ENCODE assay signal across 14 mouse cellular contexts in the genomic region with DNA sequence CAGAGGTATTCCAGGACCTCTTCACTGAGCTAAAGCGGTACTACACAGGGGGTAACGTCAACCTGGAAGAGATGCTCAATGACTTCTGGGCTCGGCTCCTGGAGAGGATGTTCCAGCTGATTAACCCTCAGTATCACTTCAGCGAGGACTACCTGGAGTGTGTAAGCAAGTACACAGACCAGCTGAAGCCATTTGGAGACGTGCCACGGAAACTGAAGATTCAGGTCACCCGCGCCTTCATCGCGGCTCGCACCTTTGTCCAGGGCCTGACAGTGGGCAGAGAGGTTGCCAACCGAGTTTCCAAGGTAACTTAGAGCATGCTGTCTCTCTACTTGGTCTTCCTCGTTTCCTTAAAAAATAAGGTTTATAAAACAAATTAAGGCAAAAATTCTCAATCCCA.
"Had no signal": no experiment of that assay in that cellular context is flagged by ENCODE, and none has a peak within 500 bp of the region (broad histone marks: within the 10 kb centered on the region; RNA-seq: fewer than 3 reads in every experiment).

No protein-coding gene starts in this region.

- H3K27me3 ChIP-seq: liver, embryonic 15.5 days; midbrain, embryonic 13.5 days; stomach, embryonic 15.5 days had no signal

- H3K9me3 ChIP-seq: limb, embryonic 10.5 days; liver, embryonic 15.5 days; midbrain, embryonic 13.5 days; stomach, embryonic 15.5 days had no signal

- H3K27ac ChIP-seq: kidney, postnatal 0 days; layer of hippocampus, adult 2 months; limb, embryonic 10.5 days; liver, embryonic 15.5 days; midbrain, embryonic 13.5 days; stomach, embryonic 15.5 days had no signal

- ATAC-seq: lung, postnatal 0 days; midbrain, embryonic 13.5 days had no signal

- H3K4me3 ChIP-seq: layer of hippocampus, adult 2 months; limb, embryonic 10.5 days; liver, embryonic 15.5 days; midbrain, embryonic 13.5 days; stomach, embryonic 15.5 days had no signal

- H3K4me2 ChIP-seq: liver, embryonic 11.5 days; liver, embryonic 15.5 days; midbrain, embryonic 13.5 days; stomach, embryonic 15.5 days had no signal

- H3K9ac ChIP-seq: liver, embryonic 15.5 days; midbrain, embryonic 13.5 days; stomach, embryonic 15.5 days had no signal

- H3K4me1 ChIP-seq: limb, embryonic 10.5 days; liver, embryonic 15.5 days; stomach, embryonic 15.5 days had no signal

- DNase-seq: kidney, postnatal 4 days; lung, adult 2 months; lung, postnatal 36 days; right cerebral cortex, postnatal 14 days; thymus, adult 18-20 months; thymus, postnatal 14 days had no signal

- H3K36me3 ChIP-seq: liver, embryonic 15.5 days; midbrain, embryonic 13.5 days; stomach, embryonic 15.5 days had no signal
